Mouse (Mus musculus) skeletal muscle tissue, adult 2 months (tissue): ENCODE measurements at regions not wholly inside any gene's neighbourhood (a gene's known extent, or its start where the extent isn't known, plus 50 kb on each side); places are given as distances from the start of the nearest gene placed in this dataset.
A peak's percentile ranks its signal among the peaks of the same experiment; 100 is the strongest.

Source experiments
- DNase-seq: peaks from one replicate; pipeline ENCODE4 v3.0.0-alpha.2; 2012; ENCODE audit warnings: low read depth, low spot score

DNA sequence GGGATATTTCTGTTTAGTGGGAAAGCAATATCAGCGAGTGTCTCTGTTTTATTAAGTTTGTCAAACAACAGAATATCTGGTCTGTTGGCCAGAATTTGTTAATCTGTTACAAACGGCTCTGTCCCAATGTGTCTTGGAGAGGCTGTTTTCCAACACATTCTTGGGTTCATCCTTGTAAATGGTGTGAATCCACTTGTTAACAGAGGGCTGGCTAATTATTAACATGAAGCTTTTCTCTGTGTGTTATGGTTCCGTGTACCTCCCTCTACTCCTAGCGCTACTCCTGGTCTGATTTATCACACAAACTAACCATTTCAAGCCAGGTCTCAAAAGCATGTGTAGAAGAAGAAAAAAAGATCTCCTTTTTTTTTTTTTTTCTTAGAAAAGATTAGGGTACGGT lies 60.4 kb downstream of the Pou3f3 start:
- no peak for DNase-seq

DNA sequence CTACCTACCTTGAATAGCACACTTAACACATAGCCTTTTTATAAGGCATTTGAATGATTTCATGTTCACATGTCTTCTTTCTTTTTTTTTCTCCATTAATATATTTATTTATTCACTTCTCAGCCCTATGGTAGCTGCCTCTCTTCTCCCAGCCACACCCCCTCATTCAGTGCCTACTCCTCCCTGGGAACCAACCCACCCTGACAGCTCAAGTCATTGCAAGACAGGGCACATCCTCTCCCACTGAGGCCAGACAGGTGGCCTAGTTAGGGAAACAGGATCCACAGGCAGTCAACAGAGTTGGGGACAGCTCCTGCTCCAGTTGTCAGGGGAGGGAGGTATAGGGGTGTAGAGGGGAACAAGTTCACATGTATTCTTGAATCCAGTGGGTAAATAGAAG lies 60.9 kb downstream of the Pou3f3 start:
- no peak for DNase-seq

DNA sequence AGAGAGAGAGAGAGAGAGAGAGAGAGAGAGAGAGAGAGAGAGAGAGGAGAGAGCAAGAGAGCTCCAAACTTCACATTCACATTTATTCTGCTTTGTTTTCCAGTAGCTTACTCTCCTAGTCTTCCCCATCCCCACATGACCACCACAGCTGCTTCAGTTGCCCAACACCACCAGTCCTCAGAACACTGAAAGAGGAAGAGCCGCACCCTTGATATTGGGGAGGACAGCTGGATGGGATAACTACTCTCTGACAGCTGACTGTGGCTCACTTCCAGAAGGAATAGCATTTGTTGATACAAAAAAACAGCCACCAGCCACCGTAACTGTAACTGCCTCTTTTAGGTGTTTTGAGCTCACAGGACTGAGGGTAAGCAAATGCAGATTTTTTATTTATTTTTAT lies 67.9 kb downstream of the Pou3f3 start:
- peak; percentile 40 for DNase-seq

GRCm38 (mm10) chr1:42764048-42764447 lies 68.5 kb downstream of the Pou3f3 start:
- no peak for DNase-seq

DNA sequence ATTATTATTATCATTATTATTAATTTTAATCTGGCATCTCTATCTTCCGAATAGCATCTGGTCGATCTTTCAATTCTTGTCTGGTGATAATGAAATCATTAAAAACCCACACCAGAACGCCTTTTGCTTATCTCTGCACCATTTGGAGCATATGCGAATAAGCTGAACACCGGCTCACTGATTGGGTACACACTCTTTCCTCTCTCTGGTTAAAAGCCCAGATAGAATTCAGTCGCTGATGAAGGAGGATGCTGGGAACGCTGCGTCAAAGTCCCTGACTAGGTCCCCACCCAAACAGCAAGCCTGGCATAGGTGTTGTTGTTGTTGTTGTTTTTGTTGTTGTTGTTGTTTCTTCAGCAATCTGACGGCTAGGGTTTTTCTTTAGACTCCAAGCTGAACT lies 74.5 kb downstream of the Pou3f3 start:
- DNase-seq, result no peak

DNA sequence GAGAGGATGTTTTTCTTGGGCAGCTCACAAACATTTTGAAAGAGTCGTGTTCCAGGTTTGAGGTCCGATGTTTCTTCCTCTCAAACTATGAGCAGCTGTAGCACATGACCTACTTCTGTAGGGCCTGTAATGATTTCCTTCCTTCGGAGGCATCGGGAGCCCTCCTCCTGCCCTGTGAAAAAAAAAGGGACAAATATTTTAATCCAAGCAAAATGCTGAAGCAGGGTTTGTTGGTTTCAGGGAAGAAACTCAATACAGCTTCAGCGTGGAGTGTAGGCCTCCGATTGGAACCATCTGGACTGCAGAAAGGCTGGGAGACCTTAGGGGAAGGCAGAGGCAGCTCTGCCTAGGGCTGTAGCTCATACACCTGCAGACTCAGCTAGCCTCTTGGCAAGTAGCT lies 76.4 kb downstream of the Pou3f3 start:
- peak; percentile 3 for DNase-seq

DNA sequence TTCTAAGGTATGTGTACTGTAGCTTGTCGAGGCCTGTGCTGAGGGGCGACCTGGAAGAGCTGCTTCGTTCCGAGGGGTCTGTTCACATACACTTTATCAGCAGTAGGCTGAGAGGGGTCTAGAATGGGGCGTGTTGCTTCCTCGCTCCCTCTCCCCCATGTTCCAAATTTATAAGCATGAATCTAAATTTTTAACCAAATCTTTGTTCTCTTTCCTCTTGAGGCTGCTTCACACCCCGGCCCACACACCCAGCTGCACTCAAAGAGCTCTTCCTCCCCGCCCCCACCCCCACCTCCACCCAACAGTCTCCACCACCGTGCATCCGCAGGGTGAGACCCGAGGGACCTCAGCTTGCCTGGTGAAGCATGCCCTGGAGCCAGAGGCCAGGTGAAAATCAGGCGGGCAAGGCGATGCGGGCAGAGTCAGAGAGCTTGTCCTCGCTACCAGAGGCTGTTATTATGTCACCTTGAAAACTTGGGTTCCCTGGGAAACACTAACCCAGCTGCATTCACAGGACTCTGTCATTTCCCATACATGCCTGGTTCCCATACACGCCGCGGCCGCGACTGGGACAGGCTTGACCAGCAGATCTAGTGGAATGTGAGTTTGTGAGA lies 77.1 kb upstream of the Mrps9 start:
- no peak for DNase-seq

DNA sequence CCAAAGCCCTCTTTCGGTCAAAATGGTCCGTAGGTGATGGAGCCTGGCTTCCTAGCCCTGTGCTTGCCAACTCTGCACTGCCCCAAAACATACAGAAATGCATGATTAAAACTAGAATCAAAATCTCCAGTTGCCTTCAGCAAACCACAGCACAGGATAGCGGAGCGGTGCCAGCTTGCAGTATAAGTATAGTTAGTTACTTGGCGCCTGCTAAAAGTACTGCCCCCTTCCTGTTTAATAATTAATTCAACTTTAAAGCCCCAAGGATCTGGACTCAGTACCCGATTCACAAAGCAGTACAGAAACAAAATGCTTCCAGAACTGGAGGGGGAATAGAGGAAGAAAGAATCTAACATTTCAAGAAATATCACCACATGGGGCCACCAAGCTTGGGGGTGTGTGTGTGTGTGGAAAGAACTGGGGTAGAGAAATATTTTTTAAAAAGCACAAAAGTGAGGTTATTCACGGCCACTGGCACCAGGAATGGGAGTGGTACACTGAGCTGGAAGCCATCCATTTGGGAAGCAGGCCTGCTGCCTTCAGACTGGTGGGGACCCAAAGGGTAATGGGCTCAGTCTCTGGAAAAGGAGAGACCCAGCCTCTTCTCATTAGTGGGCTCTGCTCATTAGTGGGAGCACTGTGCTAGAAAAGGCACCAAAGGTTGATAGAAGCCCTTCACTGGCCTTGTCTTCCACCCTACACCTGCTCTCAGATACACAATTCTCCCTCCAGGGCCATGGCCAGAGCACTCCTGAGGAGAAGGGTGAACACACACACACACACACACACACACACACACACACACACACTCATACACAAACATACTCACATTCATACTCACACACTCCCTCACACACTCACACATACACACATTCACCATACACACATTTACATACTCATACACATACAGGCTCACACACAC lies 75.8 kb upstream of the Mrps9 start:
- no peak for DNase-seq

DNA sequence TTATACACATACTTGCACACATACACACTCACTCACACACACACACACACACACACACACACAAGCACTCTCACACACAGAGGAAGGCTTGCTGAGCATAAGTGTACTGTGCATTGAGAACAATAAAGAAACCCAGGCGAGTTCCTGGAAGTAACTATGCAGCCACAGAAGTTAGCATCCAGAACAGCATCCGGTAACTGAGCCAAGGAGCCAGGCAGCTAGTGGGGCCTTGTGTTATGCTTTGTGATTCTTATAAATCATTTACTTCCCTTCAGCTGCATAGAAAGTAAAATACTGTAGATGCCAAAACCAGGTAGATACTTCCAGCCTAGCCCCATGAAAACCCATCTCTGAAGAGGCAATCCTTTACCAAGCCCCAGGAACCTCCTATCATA lies 75.1 kb upstream of the Mrps9 start:
- DNase-seq, result no peak

DNA sequence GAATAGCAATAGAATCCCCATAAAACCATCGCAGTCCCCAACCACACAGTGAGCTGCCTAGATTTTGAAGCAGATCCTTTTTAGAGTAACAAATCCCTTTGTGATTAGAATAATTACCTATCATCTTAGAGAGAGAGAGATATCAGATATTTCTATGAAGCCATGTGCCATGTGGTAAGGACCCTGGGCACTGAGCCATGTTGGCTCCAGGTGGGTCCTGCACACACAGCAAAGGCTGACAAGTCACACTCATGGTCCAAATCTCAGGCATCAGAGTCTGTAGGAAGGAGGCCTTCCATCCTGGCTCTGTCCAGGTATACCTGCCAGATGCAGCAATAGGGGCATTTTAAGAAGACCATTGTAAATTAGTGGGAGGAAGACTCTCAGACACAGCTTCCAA lies 73.6 kb upstream of the Mrps9 start:
- DNase-seq, result no peak

GRCm38 (mm10) chr1:42779761-42780160 lies 71.3 kb upstream of the Mrps9 start:
- DNase-seq, result no peak

- no peak for DNase-seq
These were observed 70.8 kb upstream of the Mrps9 start for GRCm38 (mm10) chr1:42780266-42780665.

- no peak for DNase-seq
These were observed 69.5 kb upstream of the Mrps9 start for GRCm38 (mm10) chr1:42781533-42781932.

DNA sequence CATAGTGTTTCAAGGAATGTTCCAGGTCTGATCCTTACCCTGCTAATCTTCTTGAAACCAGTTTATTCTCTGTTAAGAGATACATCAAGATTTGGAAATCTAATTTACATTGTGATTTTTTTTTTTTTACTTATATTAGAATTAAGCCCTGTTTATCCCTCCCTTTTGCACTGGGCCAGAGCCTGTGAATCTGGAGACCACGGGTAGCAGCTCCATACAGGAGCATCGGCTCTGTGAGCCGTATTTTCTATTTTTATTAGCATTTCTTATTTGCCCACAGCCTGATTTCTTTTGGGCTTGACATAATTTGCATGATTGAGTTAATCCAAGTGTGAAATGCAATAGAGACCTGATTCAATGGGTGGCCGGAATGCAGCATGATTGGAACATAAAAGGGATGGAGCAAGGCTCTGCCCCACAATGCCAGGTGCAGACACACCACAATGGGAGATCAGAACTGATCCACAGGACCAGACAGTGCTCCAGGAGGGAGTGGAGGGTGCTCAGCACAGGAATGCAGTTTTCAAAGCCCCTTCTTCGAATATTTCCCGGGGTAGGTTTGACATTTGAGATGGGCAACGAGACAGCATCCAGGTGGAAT lies 67.9 kb upstream of the Mrps9 start:
- DNase-seq, result no peak

DNA sequence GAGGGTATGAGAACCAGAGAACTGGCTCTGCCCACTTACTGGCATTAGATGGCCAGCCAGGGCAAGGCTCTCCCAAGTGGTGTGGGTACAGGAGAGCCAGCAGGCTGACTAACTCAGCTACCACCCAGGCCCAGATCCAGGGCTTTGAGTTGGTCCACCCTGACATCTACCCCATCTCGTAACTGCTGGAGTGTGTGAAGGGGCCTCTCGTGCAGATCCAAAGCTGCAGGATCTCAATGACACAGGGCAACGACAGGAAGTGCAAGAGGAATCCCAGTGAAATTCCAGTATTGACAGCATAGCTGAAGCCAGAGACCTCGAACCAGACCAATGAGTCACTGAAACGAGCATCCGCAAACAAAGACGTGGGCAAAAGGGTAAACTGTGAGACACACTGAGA lies 63.8 kb upstream of the Mrps9 start:
- DNase-seq, result no peak

DNA sequence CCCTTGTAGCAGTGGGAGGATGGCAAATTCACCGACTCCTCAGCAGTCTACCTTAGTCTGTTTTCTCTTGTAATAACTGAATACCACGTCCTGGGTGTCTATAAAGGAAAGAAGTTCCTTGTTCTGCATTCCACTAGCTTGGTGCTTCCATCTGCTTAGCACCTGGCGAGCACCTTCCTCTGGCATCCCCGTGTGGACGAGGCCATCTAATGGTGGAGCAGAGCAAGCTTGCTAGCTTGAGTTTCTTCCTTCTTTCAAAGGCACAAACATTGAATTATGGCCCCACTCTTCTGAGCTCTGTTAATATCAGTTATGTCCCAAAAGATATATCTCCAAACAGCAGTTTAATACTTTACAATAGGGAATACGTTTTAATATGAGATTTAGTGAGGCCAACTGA lies 62.6 kb upstream of the Mrps9 start:
- no peak for DNase-seq
